Mouse (Mus musculus): ENCODE results near the gene Angel1.

Angel1 gene

DNA sequence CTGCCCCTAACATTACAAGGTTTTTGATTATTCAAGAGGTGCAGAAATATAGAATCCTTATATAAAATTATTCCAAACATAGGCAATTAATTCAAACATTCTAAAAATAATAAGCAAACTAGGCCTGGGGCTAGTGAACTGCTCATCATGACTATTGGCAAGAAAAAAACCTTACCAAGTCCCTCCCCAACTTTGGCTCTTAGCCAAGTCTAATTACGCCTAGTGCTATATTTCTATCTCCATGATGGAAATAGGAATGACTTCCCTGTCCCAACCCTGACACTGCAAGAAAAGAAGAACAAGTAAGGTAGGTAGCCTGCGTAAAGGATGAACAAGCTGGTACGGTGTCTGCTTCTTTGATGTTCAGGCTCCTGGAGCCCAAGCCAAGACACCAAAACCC lies 23.6 kb downstream of the Angel1 start:
- DNase-seq (ENCODE audit: low read depth, low spot score), result no peak

DNA sequence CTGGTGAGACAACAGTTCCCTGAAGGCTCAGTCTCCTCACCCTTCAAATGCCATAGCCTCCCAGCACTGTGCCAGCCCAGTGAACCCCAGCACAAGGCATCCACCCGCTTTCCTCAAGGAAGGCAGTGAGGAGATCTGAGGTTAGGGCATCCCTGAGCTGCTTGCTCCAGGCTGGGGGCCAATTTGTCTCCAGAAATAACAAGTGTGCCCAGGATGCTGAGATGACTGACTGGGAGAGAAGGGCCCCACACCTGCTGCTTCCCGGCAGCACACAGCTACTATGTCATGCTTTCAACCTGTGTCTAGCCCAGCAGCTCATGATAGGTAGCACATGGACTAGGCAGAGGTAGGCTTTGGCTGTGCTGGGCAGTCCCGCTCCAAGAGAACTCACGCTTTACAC lies 24.8 kb downstream of the Angel1 start:
- DNase-seq (ENCODE audit: low read depth, low spot score), result peak; percentile 71

GRCm38 (mm10) chr12:86700927-86701310 lies 25.3 kb downstream of the Angel1 start:
- DNase-seq (ENCODE audit: low read depth, low spot score), result no peak

DNA sequence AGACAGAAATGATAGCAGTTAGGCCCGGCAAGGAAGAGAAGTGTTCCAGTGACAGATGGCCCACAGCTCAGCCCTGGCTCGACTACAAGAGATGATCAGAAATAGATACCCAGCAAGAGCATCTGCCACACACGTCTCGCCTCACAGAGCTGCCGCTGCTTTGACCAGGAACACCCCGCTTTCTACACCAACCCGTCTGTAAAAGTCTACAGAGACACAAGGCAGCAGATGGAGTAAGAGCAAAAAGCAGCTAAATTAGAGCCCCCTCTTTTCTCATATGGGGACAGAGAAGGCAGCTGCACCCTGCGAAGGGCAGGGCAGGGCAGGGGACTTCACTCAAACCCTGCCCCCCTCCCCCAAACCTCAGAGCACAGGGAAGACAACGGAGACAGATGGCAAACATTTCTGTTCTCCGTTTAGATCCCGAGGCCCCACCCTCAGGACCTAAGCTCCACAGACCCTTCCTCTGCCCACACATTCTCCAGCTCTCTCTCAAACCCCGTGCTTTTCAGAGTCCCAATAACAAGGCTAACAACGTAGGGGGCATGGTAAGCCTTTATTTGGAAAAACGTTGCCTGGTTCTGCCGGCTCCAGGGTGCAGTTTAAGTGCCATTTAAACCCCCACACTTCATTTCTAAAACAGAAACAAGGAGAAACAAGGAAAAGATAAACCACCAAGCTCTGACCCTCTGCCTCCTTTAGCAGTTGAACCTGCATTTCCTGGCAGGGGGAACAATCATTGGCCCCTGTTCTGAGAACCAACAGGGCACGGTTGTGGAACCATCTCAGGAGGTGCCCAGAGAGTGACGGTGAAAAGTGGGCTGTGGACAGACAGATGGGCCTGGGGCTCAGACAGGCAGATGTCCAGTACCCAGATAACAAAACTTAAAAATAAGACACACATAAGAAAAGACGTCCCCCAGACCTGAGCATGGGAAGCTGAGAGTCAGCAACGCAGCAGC lies 26.0 kb downstream of the Angel1 start:
- DNase-seq (ENCODE audit: low read depth, low spot score), result peak; percentile 99

- DNase-seq (ENCODE audit: low read depth, low spot score), result no peak
These were observed 27.7 kb downstream of the Angel1 start for GRCm38 (mm10) chr12:86698537-86698936.

DNA sequence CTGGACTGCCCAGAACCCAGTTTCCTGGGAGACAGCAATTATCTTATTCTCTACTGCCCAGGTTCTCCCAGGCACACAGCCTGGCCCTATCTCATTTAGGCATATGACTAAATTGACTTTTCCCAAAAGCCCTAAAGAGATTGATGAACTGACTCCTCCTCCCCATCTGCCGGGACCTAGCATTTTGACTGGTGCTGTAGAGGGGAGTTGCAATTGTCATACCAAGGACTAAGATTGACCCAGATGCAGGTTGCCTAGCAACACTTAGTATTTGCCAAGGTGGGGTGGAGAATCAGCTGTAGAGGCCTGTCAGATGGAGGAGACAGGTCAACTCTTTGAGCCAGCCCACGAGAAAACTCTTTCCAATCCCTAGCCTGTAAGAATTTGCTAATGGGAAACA lies 28.3 kb downstream of the Angel1 start:
- DNase-seq (ENCODE audit: low read depth, low spot score), result peak; percentile 66

DNA sequence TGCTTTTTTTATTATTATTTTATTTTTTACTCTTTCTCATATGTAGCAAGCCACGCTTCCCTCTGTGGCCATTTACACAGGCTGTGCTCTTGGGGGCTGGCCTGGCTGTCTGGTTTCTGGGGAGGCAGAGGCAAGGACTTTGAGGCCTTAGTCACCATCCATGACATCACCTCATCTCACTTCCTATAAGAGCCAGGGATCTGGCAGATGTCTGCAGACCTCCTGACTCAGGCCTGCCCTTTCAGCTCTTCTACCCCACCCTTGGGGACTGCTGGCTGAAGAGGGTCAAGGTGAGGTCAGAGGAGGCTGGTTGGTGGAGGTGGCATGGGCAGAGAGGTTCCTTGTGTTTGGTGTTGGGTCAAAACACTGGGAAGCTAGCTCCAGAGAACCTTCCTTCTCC lies 31.8 kb downstream of the Angel1 start:
- no peak for DNase-seq (ENCODE audit: low read depth, low spot score)

DNA sequence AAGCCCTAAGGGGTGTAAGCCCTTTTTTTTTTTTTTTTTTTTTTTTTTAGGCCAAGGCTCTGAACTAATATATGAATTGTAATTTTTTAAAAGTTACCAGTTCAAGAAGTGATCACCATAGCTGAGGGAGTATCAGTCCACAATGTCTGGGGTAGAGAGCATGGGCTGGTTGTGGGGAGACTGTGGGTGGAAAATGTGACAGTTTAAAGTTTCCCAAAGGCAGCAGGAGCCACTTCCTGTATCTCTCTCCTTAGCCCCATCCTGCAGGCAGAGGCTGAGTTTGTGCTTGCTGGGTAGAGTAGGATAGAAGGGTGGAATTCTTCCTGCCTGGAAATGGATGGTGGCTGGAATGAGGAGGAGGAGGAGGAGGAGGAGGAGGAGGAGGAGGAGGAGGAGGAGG lies 32.9 kb downstream of the Angel1 start:
- DNase-seq (ENCODE audit: low read depth, low spot score), result no peak

- DNase-seq (ENCODE audit: low read depth, low spot score), result no peak
These were observed 33.5 kb downstream of the Angel1 start for GRCm38 (mm10) chr12:86692471-86693356.

DNA sequence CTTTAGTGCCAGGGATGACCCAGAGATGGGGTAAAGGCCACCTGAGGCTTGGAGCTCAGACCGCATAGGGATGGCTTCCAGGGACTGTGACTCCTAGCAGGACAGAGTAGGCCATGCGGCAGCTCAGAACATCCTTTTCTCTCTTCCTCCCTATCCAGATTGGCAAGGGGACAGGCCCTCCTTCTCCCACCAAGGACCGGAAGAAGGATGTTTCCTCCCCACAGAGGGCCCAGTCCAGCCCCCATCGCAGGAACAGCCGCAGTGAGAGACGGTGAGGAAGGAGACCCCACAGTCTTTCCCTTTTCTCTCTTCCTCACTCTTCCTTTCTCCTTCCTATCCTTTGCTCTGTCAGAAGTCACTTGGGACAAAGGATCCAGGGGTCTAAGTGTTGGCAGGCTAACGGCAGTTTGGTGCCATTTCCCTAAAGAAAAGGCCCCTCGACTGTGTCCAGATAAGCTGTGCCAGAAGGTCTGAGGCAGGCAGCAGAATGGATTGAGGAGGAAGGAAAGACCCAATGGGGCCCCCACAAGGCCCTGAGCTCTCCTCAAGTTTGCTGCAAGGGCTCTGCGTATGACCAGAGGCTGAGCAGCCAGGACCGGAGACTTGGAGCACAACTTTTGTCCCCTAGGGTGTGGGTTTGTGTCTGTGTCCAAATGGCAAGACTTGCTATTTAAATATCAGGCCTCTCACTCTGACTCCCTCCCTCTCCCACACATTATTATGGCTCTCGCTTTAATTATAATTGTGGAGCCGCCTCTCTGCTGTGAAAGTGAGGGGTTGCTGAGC lies 35.4 kb downstream of the Angel1 start:
- DNase-seq (ENCODE audit: low read depth, low spot score), result no peak

- DNase-seq (ENCODE audit: low read depth, low spot score), result no peak
These were observed 37.3 kb downstream of the Angel1 start for GRCm38 (mm10) chr12:86688917-86689316.

GRCm38 (mm10) chr12:86687971-86688573 lies 38.2 kb downstream of the Angel1 start:
- no peak for DNase-seq (ENCODE audit: low read depth, low spot score)

GRCm38 (mm10) chr12:86687445-86687955 lies 38.8 kb downstream of the Angel1 start:
- no peak for DNase-seq (ENCODE audit: low read depth, low spot score)

GRCm38 (mm10) chr12:86686551-86687330 lies 39.5 kb downstream of the Angel1 start:
- DNase-seq (ENCODE audit: low read depth, low spot score), result peak; percentile 81

- peak; percentile 75 for DNase-seq (ENCODE audit: low read depth, low spot score)
These were observed 41.0 kb downstream of the Angel1 start for GRCm38 (mm10) chr12:86685275-86685674.

- no peak for DNase-seq (ENCODE audit: low read depth, low spot score)
These were observed 42.6 kb downstream of the Angel1 start for GRCm38 (mm10) chr12:86683698-86684097.

DNA sequence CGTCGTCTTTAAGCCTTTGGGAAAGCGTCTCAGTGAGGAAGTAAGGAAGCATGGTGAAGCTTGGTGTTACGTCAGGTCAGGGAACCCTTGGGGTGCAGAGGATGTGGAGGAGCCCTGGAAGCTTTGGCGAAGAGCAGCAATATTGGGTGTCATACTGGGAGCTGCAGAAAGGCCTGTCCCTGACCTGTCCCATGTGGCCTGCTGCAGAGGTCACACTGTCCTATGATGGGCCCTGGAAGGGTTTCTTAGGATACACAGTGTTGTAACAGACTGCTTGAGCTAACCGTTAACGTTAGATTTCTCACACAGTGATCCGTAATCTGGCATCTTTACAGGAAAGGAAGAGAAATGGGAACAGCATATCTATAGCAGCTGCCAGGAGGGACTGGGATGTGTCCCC lies 44.1 kb downstream of the Angel1 start:
- DNase-seq (ENCODE audit: low read depth, low spot score), result peak; percentile 68

DNA sequence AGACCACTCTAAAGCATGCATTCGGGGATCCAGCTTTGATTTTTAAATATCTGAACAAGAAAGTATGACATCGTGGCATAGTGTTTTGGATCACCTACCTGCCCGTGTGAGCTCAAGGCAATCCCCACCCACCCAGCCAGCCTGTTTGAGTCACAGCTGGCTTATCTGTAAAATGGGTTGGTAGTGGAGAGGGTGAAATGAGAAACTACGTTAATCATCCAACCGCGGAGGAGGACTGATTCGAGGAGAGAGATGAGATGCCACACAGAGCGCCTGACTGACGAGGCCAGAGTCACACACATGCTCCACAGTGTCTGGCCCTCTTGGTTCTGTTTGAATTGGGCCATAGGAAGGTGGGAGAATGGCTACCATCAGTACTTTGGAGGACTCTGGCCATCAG lies 44.6 kb downstream of the Angel1 start:
- DNase-seq (ENCODE audit: low read depth, low spot score), result no peak

DNA sequence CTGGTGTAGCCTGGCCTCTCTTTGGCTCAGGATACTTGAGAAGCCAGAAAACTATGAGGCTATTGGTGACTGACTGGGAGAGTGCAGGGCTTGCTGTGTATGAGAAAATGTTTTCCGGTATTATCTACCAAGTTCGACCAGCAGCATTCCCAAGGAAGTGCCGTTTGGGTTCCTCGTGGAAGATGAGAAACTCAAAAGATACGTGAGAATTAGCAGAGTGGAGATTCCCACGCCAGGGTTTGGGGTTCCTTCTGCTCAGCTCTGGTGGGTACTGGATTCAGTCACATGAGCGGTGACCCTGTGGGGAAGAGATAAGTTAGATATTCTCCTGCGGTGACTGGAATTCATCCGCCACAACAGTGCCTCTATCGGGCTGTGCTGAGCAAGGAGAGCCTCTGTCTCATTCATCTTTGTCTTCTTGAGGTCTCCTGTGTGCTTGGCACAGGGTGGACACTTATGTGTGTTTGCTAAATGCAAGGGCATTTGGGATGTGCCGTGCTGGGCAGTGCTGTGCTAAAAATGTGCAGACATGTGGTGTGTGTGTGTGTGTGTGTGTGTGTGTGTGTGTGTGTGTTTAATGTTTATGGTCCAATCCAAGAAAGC lies 45.6 kb downstream of the Angel1 start:
- peak; percentile 83 for DNase-seq (ENCODE audit: low read depth, low spot score)

- no peak for DNase-seq (ENCODE audit: low read depth, low spot score)
These were observed 46.2 kb downstream of the Angel1 start for GRCm38 (mm10) chr12:86679991-86680491.
